ENCODE assay signal across 11 mouse cellular contexts in the genomic region with DNA sequence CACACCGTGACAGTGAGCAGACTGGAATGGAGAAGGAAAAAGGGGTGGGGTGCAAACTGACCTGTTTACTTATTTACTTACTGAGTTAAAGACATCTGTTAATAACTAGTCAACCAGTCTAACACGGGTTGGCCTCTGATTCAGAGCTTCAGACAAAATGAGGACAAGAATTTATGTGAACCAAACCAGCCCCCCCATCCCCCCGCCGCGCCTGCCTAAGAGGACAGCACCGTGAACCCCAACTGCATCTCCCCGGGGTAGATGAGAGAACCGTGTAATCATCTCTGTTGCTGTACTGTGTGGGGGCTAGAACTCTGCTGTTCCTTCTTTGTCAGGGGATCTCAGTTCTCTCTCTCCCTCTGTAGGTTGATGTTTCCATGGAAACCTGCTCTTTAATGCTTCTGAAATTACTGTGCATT.
DNase-seq lines count a peak whose midpoint lies in the region; ATAC-seq and TF ChIP-seq lines count a peak whose summit lies in the region.
"Had no signal": no experiment of that assay in that cellular context is flagged by ENCODE, and none has a peak within 500 bp of the region (broad histone marks: within the 10 kb centered on the region; RNA-seq: fewer than 3 reads in every experiment).

No protein-coding gene starts in this region.

- H3K27ac ChIP-seq in forebrain, embryonic 11.5 days (ENCODE audit: low read depth, low read length), result no peak overlapping the region
- no peak overlapping the region for H3K27ac ChIP-seq in forebrain, embryonic 10.5 days
- peak overlapping the region; percentile 36; the same call in 1 of the 2 replicates for H3K27ac ChIP-seq in forebrain, postnatal 0 days (ENCODE audit: low read depth, low read length)
- no peak overlapping the region for H3K27ac ChIP-seq in heart, embryonic 11.5 days (ENCODE audit: low read depth, low read length)

- H3K27me3 ChIP-seq in forebrain, embryonic 11.5 days (ENCODE audit: control insufficient read depth, insufficient read depth, low read length), result no peaks in the 10 kb centered on the region
- H3K27me3 ChIP-seq in forebrain, embryonic 10.5 days (ENCODE audit: poor library complexity, severe bottlenecking), result no peaks in the 10 kb centered on the region
- H3K27me3 ChIP-seq in forebrain, postnatal 0 days (ENCODE audit: insufficient read depth, low read length), result no peaks in the 10 kb centered on the region
- H3K27me3 ChIP-seq in heart, embryonic 11.5 days (ENCODE audit: control insufficient read depth, insufficient read depth, low read length), result no peaks in the 10 kb centered on the region
- H3K27me3 ChIP-seq: megakaryocyte, embryonic 14.5 days had no signal

- DNase-seq in forebrain, embryonic 11.5 days (ENCODE audit: low spot score), result no peak
- no peak for DNase-seq in forebrain, embryonic 10.5 days (ENCODE audit: extremely low spot score, low spot score)
- peak; percentile 87 for DNase-seq in brain, adult 2 months (ENCODE audit: low read depth, low spot score)
- DNase-seq in forebrain, postnatal 0 days, result no peak
- peak; percentile 56 for DNase-seq in kidney, postnatal 14 days
- no peak for DNase-seq in lung, postnatal 4 days
- DNase-seq: liver, postnatal 0 days had no signal

- TF ChIP-seq CTCF in forebrain, postnatal 0 days (IDR thresholded peaks at IDR 0.05; ENCODE audit: low read depth), result no peak

- no peak overlapping the region for H3K9ac ChIP-seq in forebrain, embryonic 11.5 days (ENCODE audit: low read length)
- no peak overlapping the region for H3K9ac ChIP-seq in forebrain, postnatal 0 days
- H3K9ac ChIP-seq in heart, embryonic 11.5 days (ENCODE audit: low read depth, low read length), result no peak overlapping the region
- H3K9ac ChIP-seq: liver, postnatal 0 days had no signal

- H3K4me3 ChIP-seq in forebrain, embryonic 11.5 days (ENCODE audit: low read depth, low read length), result no peak overlapping the region
- H3K4me3 ChIP-seq in forebrain, embryonic 10.5 days, result no peak overlapping the region
- H3K4me3 ChIP-seq in forebrain, postnatal 0 days (ENCODE audit: low read depth, low read length), result no peak overlapping the region
- no peak overlapping the region for H3K4me3 ChIP-seq in heart, embryonic 11.5 days (ENCODE audit: low read depth, low read length)
- H3K4me3 ChIP-seq: megakaryocyte, embryonic 14.5 days had no signal

- H3K4me1 ChIP-seq in forebrain, embryonic 11.5 days (replicated peaks; ENCODE audit: control insufficient read depth, insufficient read depth, low read length), result no peaks in the 10 kb centered on the region
- H3K4me1 ChIP-seq in forebrain, embryonic 10.5 days, result peaks cover 10% of the 10 kb centered on the region
- H3K4me1 ChIP-seq in forebrain, postnatal 0 days (ENCODE audit: insufficient read depth), result peaks cover 15% of the 10 kb centered on the region; the same call in 1 of the 2 replicates
- H3K4me1 ChIP-seq in heart, embryonic 11.5 days (ENCODE audit: control insufficient read depth, insufficient read depth, low read length), result no peaks in the 10 kb centered on the region
- H3K4me1 ChIP-seq: megakaryocyte, embryonic 14.5 days had no signal

- no peaks in the 10 kb centered on the region for H3K9me3 ChIP-seq in forebrain, embryonic 11.5 days (ENCODE audit: control insufficient read depth, low read length)
- H3K9me3 ChIP-seq in forebrain, embryonic 10.5 days, result no peaks in the 10 kb centered on the region
- H3K9me3 ChIP-seq in forebrain, postnatal 0 days (ENCODE audit: low read length), result no peaks in the 10 kb centered on the region
- H3K9me3 ChIP-seq in heart, embryonic 11.5 days (replicated peaks; ENCODE audit: control insufficient read depth, low read length), result no peaks in the 10 kb centered on the region

- no peak overlapping the region for H3K4me2 ChIP-seq in forebrain, embryonic 11.5 days (ENCODE audit: low read depth, low read length, severe bottlenecking)
- H3K4me2 ChIP-seq in forebrain, postnatal 0 days (ENCODE audit: low read depth), result no peak overlapping the region
- H3K4me2 ChIP-seq in heart, embryonic 11.5 days, result no peak overlapping the region

- 0 out of 2 replicates have a peak, but pooled peaks have one; percentile 30 for ATAC-seq in forebrain, embryonic 11.5 days (replicated peaks; ENCODE audit: low FRiP score)
- ATAC-seq in forebrain, postnatal 0 days, result peak; percentile 79
- no peak for ATAC-seq in monocyte, adult 5-6 weeks (replicated peaks; ENCODE audit: insufficient number of reproducible peaks, low FRiP score, low TSS enrichment, poor library complexity, severe bottlenecking)
- ATAC-seq in heart, embryonic 11.5 days (replicated peaks; ENCODE audit: insufficient number of reproducible peaks, low FRiP score, low TSS enrichment), result no peak
- ATAC-seq: intestine, postnatal 0 days; liver, postnatal 0 days had no signal

- 67% methylated on average over 8 of the region's 8 CpGs for WGBS in forebrain, embryonic 11.5 days
- 74% methylated on average over 8 of the region's 8 CpGs for WGBS in forebrain, embryonic 10.5 days
- WGBS in forebrain, postnatal 0 days, result 41% methylated on average over 8 of the region's 8 CpGs
- whole genome bisulfite sequencing in heart, embryonic 11.5 days (ENCODE audit: insufficient replicate concordance), result 82% methylated on average over 8 of the region's 8 CpGs

- no peaks in the 10 kb centered on the region for H3K36me3 ChIP-seq in forebrain, embryonic 11.5 days (ENCODE audit: control insufficient read depth, insufficient read depth, low read length)
- H3K36me3 ChIP-seq in forebrain, embryonic 10.5 days (replicated peaks), result no peaks in the 10 kb centered on the region
- H3K36me3 ChIP-seq in forebrain, postnatal 0 days (ENCODE audit: insufficient read depth), result no peaks in the 10 kb centered on the region
- H3K36me3 ChIP-seq in heart, embryonic 11.5 days (ENCODE audit: control insufficient read depth, insufficient read depth, low read length), result no peaks in the 10 kb centered on the region

Comparison
In these comparisons a context has a peak if more than half of its experiments do, and no peak if none do; other contexts are left out.
1. ATAC-seq: peak in forebrain, embryonic 11.5 days (single experiment) and forebrain, postnatal 0 days (single experiment); none in monocyte, adult 5-6 weeks (single experiment) and heart, embryonic 11.5 days (single experiment).
2. DNase-seq: peak in brain, adult 2 months (single experiment) and kidney, postnatal 14 days (single experiment); none in forebrain, embryonic 11.5 days (single experiment), forebrain, embryonic 10.5 days (single experiment), forebrain, postnatal 0 days (single experiment) and lung, postnatal 4 days (0 of 2).